Mouse (Mus musculus) embryonic facial prominence, embryonic 11.5 days (tissue): ENCODE results near the gene Asb6. TPM values are rescaled to one million over a fixed set of nuclear protein-coding genes. Genes with fewer than 3 reads are reported as not detected.

Experiments used
- ATAC-seq: fragments of 200-750 bp; cut with Nextera tagmentation; replicated peaks from 2 replicates; pipeline ENCODE4 v1.8.0; 2017; ENCODE audit warnings: low read depth; ENCODE audit not compliant: insufficient number of reproducible peaks, low FRiP score, low TSS enrichment
- DNase-seq: peaks from one replicate; pipeline ENCODE4 v3.0.0-alpha.2; 2015; ENCODE audit warnings: low spot score
- H3K27ac ChIP-seq: fragments of 300-500 bp; sonication (generic); replicated peaks from 2 replicates; pipeline ENCODE4 v1.5.1; 2014; ENCODE audit warnings: mild to moderate bottlenecking, low read depth, low read length, control low read depth
- H3K27me3 ChIP-seq: fragments of 300-500 bp; sonication (generic); 2 replicates; pipeline ENCODE4 v1.6.1; 2014; ENCODE audit warnings: mild to moderate bottlenecking, low read length, moderate library complexity, mixed read lengths; ENCODE audit not compliant: control insufficient read depth, insufficient read depth
- H3K36me3 ChIP-seq: fragments of 300-500 bp; sonication (generic); replicated peaks from 2 replicates; pipeline ENCODE4 v1.6.1; 2014; ENCODE audit warnings: low read depth, mild to moderate bottlenecking, low read length, moderate library complexity, mixed read lengths; ENCODE audit not compliant: control insufficient read depth, insufficient read depth
- H3K4me1 ChIP-seq: fragments of 300-500 bp; sonication (generic); 2 replicates; pipeline ENCODE4 v1.6.1; 2014; ENCODE audit warnings: low read length, mixed read lengths; ENCODE audit not compliant: control insufficient read depth, insufficient read depth
- H3K4me2 ChIP-seq: fragments of 300-500 bp; sonication (generic); 2 replicates; pipeline ENCODE4 v1.6.1; 2014; ENCODE audit warnings: low read depth, mild to moderate bottlenecking, control low read depth, low read length, moderate library complexity
- H3K4me3 ChIP-seq: fragments of 300-500 bp; sonication (generic); 2 replicates; pipeline ENCODE4 v1.5.1; 2014; ENCODE audit warnings: low read depth, low read length, control low read depth
- H3K9ac ChIP-seq: fragments of 300-500 bp; sonication (generic); replicated peaks from 2 replicates; pipeline ENCODE4 v1.6.1; 2014; ENCODE audit warnings: mild to moderate bottlenecking, control low read depth, low read length
- H3K9me3 ChIP-seq: fragments of 300-500 bp; sonication (generic); replicated peaks from 2 replicates; pipeline ENCODE4 v1.6.1; 2016; ENCODE audit warnings: mild to moderate bottlenecking, low read length, inconsistent platforms, mixed read lengths; ENCODE audit not compliant: control insufficient read depth
- WGBS: fragments of 180-500 bp; shearing (Covaris S2); extraction: QIAGEN DNeasy Blood & Tissue Kit; methylation state at CpG from one replicate; pipeline ENCODE4 v1.1.7; 2014; 5-methylcytosine and 5-hydroxymethylcytosine counted together
- polyA plus RNA-seq: library from polyadenylated mRNA; unstranded; fragments of >200 nt; fragmentation: Nextera tagmentation; extraction: Ambion mirVana; gene quantifications from 2 replicates; pipeline ENCODE4 v1.2.1, GENCODE M21; 2014

Asb6 gene
- polyA plus RNA-seq, 1 experiment from 2014 or later = 27.6 TPM

DNA sequence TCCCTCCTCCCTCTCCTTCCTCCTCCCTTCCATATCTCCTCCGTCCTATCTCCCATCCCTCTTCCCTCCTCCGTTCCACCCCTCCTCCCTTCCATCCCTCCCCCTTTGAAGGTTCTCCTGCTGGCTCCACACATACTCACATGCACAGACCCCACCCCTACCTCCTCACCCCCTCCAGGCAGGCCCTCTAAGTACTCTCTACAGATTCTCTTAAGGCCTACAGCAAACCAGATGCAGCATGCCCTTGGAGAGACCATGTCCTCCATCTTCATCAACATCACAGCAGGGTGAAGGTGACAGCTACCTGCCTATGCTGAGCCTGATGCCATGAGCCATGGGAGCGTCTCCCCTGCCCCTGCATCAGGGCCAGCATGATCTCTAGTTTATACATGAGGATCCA is 52.9 kb downstream of the Asb6 start:
- Histone ChIP-seq H3K9ac (no peak overlapping the region), H3K4me3 (no peak overlapping the region), H3K27me3 (no peaks in the 10 kb centered on the region), H3K27ac (no peak overlapping the region), H3K9me3 (no peaks in the 10 kb centered on the region), H3K36me3 (no peaks in the 10 kb centered on the region), H3K4me2 (no peak overlapping the region), H3K4me1 (peaks cover 6% of the 10 kb centered on the region; the same call in 1 of the 2 replicates)
- 86% methylated on average over 3 of the region's 3 CpGs for WGBS
- ATAC-seq = no peak
- DNase-seq = no peak

DNA sequence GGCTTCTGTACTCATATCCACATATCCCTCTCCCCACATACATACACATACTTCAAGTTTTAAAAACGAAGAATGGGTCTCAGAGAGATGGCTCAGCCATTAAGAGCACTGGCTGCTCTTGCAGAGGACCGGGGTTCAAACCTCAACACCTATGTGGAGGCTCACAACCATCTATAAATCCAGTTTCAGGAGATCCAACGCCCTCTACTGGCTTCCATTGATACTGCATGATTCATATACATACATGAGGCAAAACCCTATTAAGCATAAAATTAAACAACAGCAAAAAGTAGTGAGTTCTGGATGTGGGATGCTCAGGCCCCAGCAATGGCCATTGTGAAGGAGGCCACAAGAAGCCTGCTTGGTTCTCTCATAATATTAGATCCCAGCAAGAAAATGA is 54.2 kb downstream of the Asb6 start:
- H3K27ac ChIP-seq = no peak overlapping the region
- peaks cover 6% of the 10 kb centered on the region; the same call in 1 of the 2 replicates for H3K4me1 ChIP-seq
- no peak overlapping the region for H3K4me2 ChIP-seq
- no peaks in the 10 kb centered on the region for H3K36me3 ChIP-seq
- H3K9me3 ChIP-seq = no peaks in the 10 kb centered on the region
- H3K27me3 ChIP-seq = no peaks in the 10 kb centered on the region
- WGBS = 54% methylated on average over 3 of the region's 3 CpGs
- no peak for ATAC-seq
- no peak for DNase-seq
- no peak overlapping the region for H3K9ac ChIP-seq
- H3K4me3 ChIP-seq = no peak overlapping the region

DNA sequence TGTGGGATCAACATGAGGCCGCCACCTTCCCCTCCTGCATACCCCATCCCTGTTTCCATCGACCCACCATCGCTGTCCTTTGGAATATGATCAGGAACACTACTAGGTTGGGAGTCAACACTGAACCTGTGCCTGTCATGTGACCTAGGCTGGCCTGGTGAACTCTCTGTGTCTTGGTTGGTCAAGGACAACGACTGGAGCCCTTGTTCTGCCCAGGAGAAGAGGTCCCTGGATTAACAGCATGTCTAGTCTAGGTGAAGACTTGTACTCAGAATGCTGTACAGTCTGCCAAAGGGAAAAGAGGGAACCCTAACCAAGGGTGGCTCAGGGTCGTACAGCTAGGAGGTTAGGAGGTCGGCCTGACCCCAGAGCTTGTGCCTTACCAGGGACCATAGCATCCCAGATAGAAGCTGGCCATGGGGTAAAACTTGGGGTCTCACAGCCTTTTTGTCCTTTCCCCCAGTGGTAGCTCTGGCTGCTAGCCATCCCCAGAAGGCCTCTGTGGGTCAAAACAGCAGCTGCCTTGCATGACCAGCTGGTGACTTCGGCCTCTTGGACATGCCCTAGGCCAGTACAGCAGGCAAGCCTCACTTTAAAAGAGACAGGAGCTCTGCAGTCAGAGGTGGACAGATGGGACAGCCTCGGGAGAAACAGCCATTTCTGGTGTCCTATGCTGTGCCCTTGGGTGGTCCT is 56.7 kb downstream of the Asb6 start:
- Histone ChIP-seq H3K27me3 (no peaks in the 10 kb centered on the region), H3K4me2 (no peak overlapping the region), H3K36me3 (no peaks in the 10 kb centered on the region), H3K9ac (no peak overlapping the region), H3K27ac (peak overlapping the region; percentile 69; the same call in 1 of the 2 replicates), H3K9me3 (no peaks in the 10 kb centered on the region), H3K4me1 (peaks cover 3% of the 10 kb centered on the region; the same call in 1 of the 2 replicates), H3K4me3 (no peak overlapping the region)
- 83% methylated on average over 8 of the region's 8 CpGs for WGBS
- DNase-seq = no peak
- ATAC-seq = no peak

Other genes starting within 250 kb of the Asb6 start
- gene Cstad, start 235.3 kb downstream of the Asb6 start, polyA plus RNA-seq = 1.9 TPM in 1 of 2 replicates, not detected in the other
- 1.8 and 3.6 TPM in 2 replicates for gene 1700001O22Rik, start 26.7 kb downstream of the Asb6 start, polyA plus RNA-seq
- gene Ntmt1, start 22.5 kb downstream of the Asb6 start, polyA plus RNA-seq = 98.9 and 101 TPM in 2 replicates
- 106 and 109 TPM in 2 replicates for gene Prrx2, start 4.6 kb upstream of the Asb6 start, polyA plus RNA-seq
- 9.1 and 9.3 TPM in 2 replicates for gene Ptges, start 99.5 kb upstream of the Asb6 start, polyA plus RNA-seq
- 26.0 and 28.4 TPM in 2 replicates for gene Tor1b, start 122.6 kb upstream of the Asb6 start, polyA plus RNA-seq
- 84.8 and 86.6 TPM in 2 replicates for gene Tor1a, start 137.6 kb upstream of the Asb6 start, polyA plus RNA-seq
- gene BC005624, start 151.9 kb upstream of the Asb6 start, polyA plus RNA-seq = 54.0 and 58.8 TPM in 2 replicates
- 9.3 and 10.4 TPM in 2 replicates for gene Usp20, start 151.9 kb upstream of the Asb6 start, polyA plus RNA-seq